Mouse (Mus musculus): Measurements from ENCODE around the gene Zfyve16.

DNA sequence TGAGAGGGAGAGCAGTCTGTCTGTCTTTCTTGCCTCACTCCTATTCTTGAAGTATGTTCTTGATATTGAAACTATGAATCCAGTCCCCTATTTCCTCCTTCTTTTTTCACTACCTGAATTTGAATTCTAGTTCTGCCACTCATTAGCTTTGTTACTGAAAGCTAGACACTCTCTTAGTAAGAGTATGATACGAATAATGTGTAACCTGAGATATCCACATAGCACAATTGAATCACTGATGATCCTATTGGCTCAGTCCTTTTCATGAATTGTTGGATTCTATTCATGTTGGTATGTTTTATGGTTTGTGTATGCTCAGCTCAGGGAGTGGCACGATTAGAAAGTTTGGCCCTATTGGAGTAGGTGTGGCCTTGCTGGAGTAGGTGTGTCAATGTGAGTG is 1.5 kb upstream of the Zfyve16 start:
- no peak for TF ChIP-seq CTCF (IDR thresholded peaks at IDR 0.05)
- no peak for TF ChIP-seq EP300 (IDR thresholded peaks at IDR 0.05)

Measured in lung, postnatal 0 days (tissue).